Mouse (Mus musculus) C2C12 (cell line): Measurements from ENCODE around the gene Pou6f1. TPM values are rescaled to one million over a fixed set of nuclear protein-coding genes. Genes with fewer than 3 reads are reported as not detected.
"Not testable (repeated sequence)": the region's sequence is repeated elsewhere in the genome, so short reads cannot be mapped to it uniquely, and the experiment has no call there.

Source experiments
- H3K27me3 ChIP-seq: one replicate; pipeline ENCODE4 v1.6.1; 2011; ENCODE audit not compliant: control insufficient read depth, insufficient read depth, insufficient read length
- H3K36me3 ChIP-seq: one replicate; pipeline ENCODE4 v1.6.1; 2011; ENCODE audit not compliant: control insufficient read depth, insufficient read depth
- H3K4me3 ChIP-seq: one replicate; pipeline ENCODE4 v1.5.1; 2011; ENCODE audit warnings: mild to moderate bottlenecking, control low read depth; ENCODE audit not compliant: poor library complexity, insufficient read depth, severe bottlenecking
- H3K79me2 ChIP-seq: one replicate; pipeline ENCODE4 v1.6.1; 2011; ENCODE audit not compliant: control insufficient read depth, insufficient read depth
- H3K79me3 ChIP-seq: one replicate; pipeline ENCODE4 v1.6.1; 2011; ENCODE audit warnings: low read depth, control low read depth
- H3ac ChIP-seq: one replicate; pipeline ENCODE3; 2011; ENCODE audit warnings: low read depth; ENCODE audit not compliant: control insufficient read depth, insufficient read length
- CEBPB ChIP-seq: IDR thresholded peaks from one replicate; pipeline ENCODE4 v1.6.1; 2011; ENCODE audit warnings: low read depth, mild to moderate bottlenecking, control low read depth, moderate library complexity
- CTCF ChIP-seq: IDR thresholded peaks from one replicate; pipeline ENCODE4 v1.5.1; 2011; ENCODE audit not compliant: control insufficient read depth, insufficient read depth, insufficient read length
- FOSL1 ChIP-seq: IDR thresholded peaks from one replicate; pipeline ENCODE4 v1.8.0; 2011; ENCODE audit warnings: mild to moderate bottlenecking, low read length; ENCODE audit not compliant: poor library complexity, insufficient read depth, severe bottlenecking
- MAX ChIP-seq: IDR thresholded peaks from one replicate; pipeline ENCODE4 v1.6.1; 2011; ENCODE audit warnings: mild to moderate bottlenecking, control low read depth
- MYOD1 ChIP-seq: IDR thresholded peaks from one replicate; pipeline ENCODE4 v1.6.1; 2011; ENCODE audit warnings: low read depth; ENCODE audit not compliant: control insufficient read depth, insufficient read length
- MYOG ChIP-seq: IDR thresholded peaks from one replicate; pipeline ENCODE4 v1.6.1; 2011; ENCODE audit not compliant: control insufficient read depth, insufficient read length; ENCODE audit errors: extremely low read depth
- USF1 ChIP-seq: IDR thresholded peaks from one replicate; pipeline ENCODE4 v1.6.1; 2011; ENCODE audit warnings: low read depth, mild to moderate bottlenecking, control low read depth, moderate library complexity
- polyA plus RNA-seq: library from polyadenylated mRNA; unstranded; fragments of >200 nt; fragmentation: generic; extraction: Trizol; gene quantifications from one replicate; pipeline ENCODE4 v1.2.1, GENCODE M21; 2012; ENCODE audit warnings: missing spikeins

Gene Pou6f1
- polyA plus RNA-seq, 1 experiment = 5.5 TPM

DNA sequence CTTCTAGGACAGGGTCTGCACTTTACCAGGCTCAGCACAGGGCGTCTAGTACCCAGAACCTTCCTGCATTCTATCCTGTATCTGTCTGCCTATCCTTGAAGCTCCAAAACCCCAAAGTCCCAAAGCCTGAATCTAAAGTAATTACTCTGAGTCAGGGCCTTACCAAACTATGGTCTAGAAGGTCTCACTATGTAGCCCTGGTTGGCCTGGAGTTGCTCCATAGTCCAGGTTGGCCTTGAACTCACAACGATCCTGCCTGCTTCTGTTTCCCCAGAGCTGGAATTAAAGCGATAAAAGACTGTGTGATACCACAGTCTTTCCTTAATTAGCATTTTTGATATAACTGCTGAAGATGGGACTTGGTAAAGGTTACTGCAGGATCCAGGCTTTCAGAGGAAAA is 24.7 kb upstream of the Pou6f1 start:
- Histone ChIP-seq H3K79me2 (no peaks in the 10 kb centered on the region), H3K36me3 (peaks cover 22% of the 10 kb centered on the region), H3K27me3 (no peaks in the 10 kb centered on the region), H3ac (no peak overlapping the region), H3K4me3 (no peak overlapping the region), H3K79me3 (no peaks in the 10 kb centered on the region)
- TF ChIP-seq CTCF = no peak
- TF ChIP-seq CEBPB = no peak
- no peak for TF ChIP-seq FOSL1

DNA sequence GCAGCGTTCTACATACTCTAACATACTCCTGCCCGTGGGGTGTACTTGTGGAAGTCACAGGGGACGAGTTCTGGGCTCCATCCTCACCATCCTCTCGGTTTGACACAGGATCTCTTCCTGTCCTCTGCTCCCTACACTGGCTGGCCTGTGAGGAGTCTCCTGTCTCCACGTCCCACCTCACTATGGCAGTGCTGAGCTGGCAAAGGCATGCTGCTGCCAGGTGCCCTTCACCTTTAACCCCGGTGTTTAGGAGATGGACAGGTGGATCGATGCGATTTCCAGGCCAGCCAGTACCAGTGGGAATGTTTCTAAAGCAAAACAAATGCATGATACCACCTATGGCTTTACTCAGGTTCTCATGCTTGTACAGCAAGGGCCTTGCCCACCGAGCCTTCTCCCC is 24.0 kb upstream of the Pou6f1 start:
- Histone ChIP-seq H3K27me3 (no peaks in the 10 kb centered on the region), H3K79me2 (no peaks in the 10 kb centered on the region), H3K4me3 (no peak overlapping the region), H3ac (no peak overlapping the region), H3K36me3 (peaks cover 28% of the 10 kb centered on the region), H3K79me3 (no peaks in the 10 kb centered on the region)
- TF ChIP-seq CTCF = no peak
- no peak for TF ChIP-seq FOSL1
- no peak for TF ChIP-seq MAX
- TF ChIP-seq USF1 = no peak
- no peak for TF ChIP-seq CEBPB
- TF ChIP-seq MYOG = no peak
- TF ChIP-seq MYOD1 = no peak

DNA sequence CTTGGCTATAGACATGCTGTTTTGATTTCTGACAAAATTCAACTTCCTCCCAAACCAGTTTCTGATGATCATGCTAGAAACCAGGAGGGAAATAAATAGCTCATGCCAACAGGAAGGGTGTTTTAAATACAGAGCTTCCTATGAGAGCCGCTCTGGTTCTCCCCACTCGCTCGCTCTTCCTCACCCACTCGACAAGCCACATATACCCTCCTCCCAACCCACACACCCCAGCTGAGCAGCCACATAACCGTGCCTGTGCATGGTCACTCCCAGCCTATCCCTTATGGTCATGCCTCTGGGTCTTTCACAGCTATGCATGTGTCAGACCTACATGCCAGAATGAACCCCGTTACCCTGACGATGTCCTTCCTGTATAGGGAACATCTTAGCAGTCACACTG is 22.4 kb upstream of the Pou6f1 start:
- H3K4me3 ChIP-seq = no peak overlapping the region
- TF ChIP-seq FOSL1 (no peak), MYOD1 (no peak), USF1 (no peak), MAX (no peak), CTCF (no peak), MYOG (no peak), CEBPB (no peak)
- peaks cover 2% of the 10 kb centered on the region for H3K79me3 ChIP-seq
- peaks cover 8% of the 10 kb centered on the region for H3K79me2 ChIP-seq
- no peaks in the 10 kb centered on the region for H3K27me3 ChIP-seq
- H3ac ChIP-seq = no peak overlapping the region
- H3K36me3 ChIP-seq = peaks cover 44% of the 10 kb centered on the region

DNA sequence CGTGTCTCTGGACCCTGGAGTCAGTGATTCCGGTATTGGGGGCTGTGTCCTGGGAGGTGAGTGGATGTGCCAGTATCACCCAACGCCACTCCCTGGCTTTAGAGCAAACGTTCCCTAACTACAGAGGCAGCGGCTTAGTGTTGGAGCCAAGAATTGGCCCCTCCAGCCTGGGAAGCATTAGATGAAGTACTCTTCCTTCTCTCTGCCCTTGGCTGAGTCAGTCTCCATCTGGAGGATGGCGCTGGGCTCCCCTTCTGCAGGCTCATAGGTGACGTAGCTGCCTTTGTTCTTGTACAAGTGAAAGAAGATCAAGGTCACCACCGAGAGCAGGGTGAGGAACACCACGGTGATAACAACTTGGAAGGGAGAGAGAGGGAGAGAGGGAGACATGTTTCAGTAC is 21.9 kb upstream of the Pou6f1 start:
- H3ac ChIP-seq, H3K4me3 ChIP-seq, H3K27me3 ChIP-seq, H3K79me3 ChIP-seq: not testable (repeated sequence)
- H3K79me2 ChIP-seq = peaks cover 13% of the 10 kb centered on the region
- H3K36me3 ChIP-seq = peaks cover 49% of the 10 kb centered on the region

DNA sequence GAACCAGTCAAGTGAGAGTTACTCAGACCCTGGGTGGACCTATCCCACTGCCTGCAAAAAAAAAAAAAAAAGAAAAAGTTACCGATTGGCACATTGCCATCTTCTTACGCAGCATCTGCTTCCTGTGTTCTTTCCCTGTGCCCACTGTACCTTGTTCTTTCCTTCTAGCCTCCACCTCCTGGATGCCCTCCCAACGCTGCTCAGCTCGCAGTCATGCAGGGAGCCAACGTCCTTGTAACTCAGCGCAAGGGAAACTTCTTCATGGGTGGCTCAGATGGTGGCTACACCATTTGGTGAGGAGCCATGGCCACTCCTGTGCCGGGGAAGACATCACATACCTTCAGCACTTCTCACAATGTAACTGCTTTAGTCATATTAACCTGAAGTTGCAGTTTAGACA is 19.4 kb upstream of the Pou6f1 start:
- Histone ChIP-seq H3K36me3 (peaks cover 51% of the 10 kb centered on the region), H3K79me3 (peaks cover 15% of the 10 kb centered on the region), H3K79me2 (peaks cover 21% of the 10 kb centered on the region), H3K27me3 (no peaks in the 10 kb centered on the region), H3ac (no peak overlapping the region), H3K4me3 (no peak overlapping the region)
- TF ChIP-seq MYOD1 = no peak
- no peak for TF ChIP-seq MYOG
- TF ChIP-seq MAX = no peak
- TF ChIP-seq USF1 = no peak
- TF ChIP-seq CTCF = no peak
- no peak for TF ChIP-seq CEBPB
- no peak for TF ChIP-seq FOSL1

DNA sequence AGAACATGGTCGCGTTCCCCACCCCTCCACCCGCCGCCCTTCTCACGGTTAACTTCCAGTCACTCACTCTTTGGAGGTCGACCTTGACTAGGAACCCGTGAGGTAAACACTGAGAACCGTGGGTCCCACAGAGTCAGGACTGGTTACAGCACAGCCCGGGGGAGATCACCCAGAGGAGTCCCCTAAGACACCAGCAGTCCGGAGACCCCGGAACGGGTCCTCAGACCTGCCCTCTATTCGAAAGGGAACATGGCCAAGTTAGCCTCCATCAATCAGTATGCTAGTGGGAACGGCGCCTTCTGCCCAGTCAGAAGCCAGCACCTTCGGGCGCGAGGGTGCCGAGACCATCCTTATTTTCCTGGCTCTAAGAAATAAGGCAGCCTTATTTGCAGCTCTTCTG is 16.4 kb upstream of the Pou6f1 start:
- TF ChIP-seq MAX = no peak
- TF ChIP-seq CEBPB = no peak
- no peak for TF ChIP-seq MYOG
- no peak for TF ChIP-seq USF1
- TF ChIP-seq FOSL1 = no peak
- TF ChIP-seq CTCF = no peak
- TF ChIP-seq MYOD1 = no peak
- Histone ChIP-seq H3K36me3 (peaks cover 47% of the 10 kb centered on the region), H3ac (peak overlapping the region; percentile 52), H3K79me3 (peaks cover 15% of the 10 kb centered on the region), H3K79me2 (peaks cover 21% of the 10 kb centered on the region), H3K27me3 (no peaks in the 10 kb centered on the region), H3K4me3 (peak overlapping the region; percentile 100)

DNA sequence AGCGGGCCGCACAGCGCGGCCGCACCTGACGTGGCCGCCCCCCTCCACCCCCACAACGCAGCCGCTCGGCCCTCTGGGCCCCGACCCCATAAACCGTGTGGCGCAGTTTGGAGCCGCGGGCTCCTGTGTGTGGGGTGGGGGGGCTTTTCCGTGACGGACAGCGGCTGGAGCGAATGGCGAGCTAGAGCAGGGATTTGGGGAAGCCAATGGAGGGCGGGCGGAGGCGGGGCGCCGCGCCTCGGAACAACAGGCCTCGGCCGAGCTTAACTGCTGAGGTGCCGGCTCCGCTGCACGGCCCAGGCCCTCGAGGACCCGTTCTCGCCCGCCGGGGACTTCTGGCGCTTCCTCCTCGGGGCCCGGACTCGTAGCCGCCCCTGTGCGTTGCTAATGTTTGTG is 16.0 kb upstream of the Pou6f1 start:
- Histone ChIP-seq H3K27me3 (no peaks in the 10 kb centered on the region), H3K36me3 (peaks cover 43% of the 10 kb centered on the region), H3K79me3 (peaks cover 15% of the 10 kb centered on the region), H3K79me2 (peaks cover 21% of the 10 kb centered on the region), H3K4me3 (peak overlapping the region; percentile 100), H3ac (peak overlapping the region; percentile 52)
- no peak for TF ChIP-seq FOSL1
- TF ChIP-seq MAX = peak; percentile 20
